Mouse (Mus musculus): ENCODE results near the gene Eif4g2.

The Eif4g2 gene

DNA sequence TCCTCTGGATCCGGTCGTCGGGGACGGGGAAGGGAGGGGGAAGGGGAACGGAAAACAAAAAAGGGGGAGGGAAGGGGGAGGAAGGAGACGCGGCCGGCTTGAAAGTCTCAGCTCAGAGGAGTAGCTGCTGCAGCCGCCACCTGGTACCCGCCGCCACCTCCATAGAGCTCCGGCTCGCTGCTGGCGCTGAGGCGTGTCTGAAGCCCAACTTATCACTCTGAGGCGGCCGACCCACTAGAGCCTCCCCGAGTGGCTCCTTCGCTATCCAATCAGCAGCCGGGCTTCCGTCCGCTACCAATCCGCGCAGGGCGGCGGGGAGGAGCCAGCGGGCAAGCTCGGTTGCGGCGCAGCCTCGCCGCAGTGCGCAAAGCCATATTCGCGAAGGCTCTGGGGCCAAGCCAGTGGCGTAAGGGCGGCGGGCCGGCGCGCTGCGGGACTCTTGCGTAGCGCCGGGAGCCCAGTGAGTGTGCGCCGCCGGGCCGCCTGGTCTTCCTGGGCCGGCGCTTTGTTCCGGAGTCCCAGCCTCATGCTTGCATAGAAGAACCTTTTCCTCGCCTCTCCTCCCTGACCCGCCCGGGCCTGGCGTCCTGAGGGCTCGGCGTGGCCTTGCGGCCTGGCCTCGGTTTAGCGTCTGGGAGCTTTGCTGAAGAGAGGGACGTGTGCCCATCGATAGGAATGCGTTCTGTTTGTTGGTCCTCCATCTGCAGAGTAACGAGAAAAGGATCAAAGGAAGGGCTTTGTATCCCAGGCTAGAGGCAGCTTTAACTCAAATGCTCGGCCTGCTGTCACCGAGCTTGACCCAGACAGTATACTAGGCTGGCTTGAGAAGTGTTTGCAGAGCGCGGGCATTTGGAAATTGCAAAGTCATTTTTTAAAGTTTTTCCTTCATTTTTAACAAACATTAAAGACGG, at the start of gene Eif4g2:
Eif4g2 (minus strand) TSS at position 209 of the 911 bp plus-strand sequence.
- DNase-seq (ENCODE audit: low spot score in 2 of 2), result peak; percentile 99

- no peak for DNase-seq (ENCODE audit: low spot score in 2 of 2)
These were observed 49.8 kb upstream of the Eif4g2 start for GRCm38 (mm10) chr7:111132596-111132995.

- no peak for DNase-seq (ENCODE audit: low spot score in 2 of 2)
These were observed 44.0 kb upstream of the Eif4g2 start for GRCm38 (mm10) chr7:111126636-111127395.

DNA sequence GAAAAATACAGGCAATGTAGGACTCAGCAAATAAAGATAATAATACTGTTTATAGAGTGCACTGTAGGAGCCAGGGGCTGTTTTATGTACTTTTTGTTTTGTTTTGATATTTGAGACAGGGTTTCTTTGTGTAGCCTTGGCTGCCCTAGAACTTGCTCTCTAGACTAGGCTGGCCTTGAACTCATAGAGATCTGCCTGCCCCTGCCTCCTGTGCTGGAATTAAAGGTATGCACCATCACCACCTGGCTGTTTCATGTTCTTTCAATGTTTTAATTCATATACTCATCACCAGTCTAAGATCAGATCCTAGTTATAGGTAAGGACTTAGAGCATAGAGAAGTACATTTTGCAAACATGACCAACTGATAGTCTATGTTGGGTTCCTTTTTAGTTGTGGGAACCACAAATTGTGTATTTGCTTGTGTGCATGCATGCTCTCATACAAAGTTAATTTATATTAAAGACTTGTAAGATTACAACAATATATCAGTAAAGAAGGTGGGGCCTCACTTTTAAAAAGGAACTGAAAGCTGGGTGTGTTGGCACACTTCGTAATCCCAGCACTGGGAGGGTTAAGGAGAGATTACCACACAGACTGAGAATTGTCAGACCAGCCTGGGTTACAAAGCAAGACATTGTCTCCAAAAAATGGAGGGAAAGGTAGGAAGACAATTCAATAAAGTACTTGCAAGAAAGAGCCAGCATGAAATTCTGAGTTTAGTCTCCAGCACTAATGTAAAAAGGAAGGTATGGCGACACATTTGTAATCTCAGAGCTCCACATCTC, 41.1 kb upstream of the Eif4g2 start:
- DNase-seq (ENCODE audit: low spot score in 2 of 2), result no peak

GRCm38 (mm10) chr7:111122531-111123130, 39.8 kb upstream of the Eif4g2 start:
- DNase-seq (ENCODE audit: low spot score in 2 of 2), result peak; percentile 96 to 97

GRCm38 (mm10) chr7:111122084-111122530, 39.3 kb upstream of the Eif4g2 start:
- no peak for DNase-seq (ENCODE audit: low spot score in 2 of 2)

- DNase-seq (ENCODE audit: low spot score in 2 of 2), result peak in 1 of 2 experiments; percentile 6
These were observed 38.7 kb upstream of the Eif4g2 start for GRCm38 (mm10) chr7:111121522-111121921.

- DNase-seq (ENCODE audit: low spot score in 2 of 2), result no peak
These were observed 26.7 kb upstream of the Eif4g2 start for GRCm38 (mm10) chr7:111109561-111109960.

DNA sequence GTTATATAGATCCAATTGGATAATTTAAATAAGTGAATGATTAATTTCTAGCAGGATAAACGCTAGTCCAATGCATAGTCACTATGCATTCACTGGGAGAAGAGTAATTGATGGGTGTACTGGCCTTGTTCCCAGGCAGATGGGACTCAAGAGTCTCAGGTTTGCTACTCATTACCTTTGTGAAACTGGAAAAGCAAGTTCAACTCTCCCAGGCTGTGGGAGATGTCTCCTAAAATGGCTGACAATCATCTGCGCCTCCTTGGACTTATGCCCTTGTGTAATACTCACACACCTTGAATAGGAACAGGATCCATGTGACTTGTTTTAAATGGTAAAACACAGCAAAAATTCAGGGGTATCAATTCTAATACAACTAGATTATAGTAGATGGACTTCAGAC, 26.3 kb upstream of the Eif4g2 start:
- DNase-seq (ENCODE audit: low spot score in 2 of 2), result no peak

GRCm38 (mm10) chr7:111098196-111098595, 15.4 kb upstream of the Eif4g2 start:
- no peak for DNase-seq (ENCODE audit: low spot score in 2 of 2)

- no peak for DNase-seq (ENCODE audit: low spot score in 2 of 2)
These were observed 12.3 kb upstream of the Eif4g2 start for GRCm38 (mm10) chr7:111095169-111095568.

DNA sequence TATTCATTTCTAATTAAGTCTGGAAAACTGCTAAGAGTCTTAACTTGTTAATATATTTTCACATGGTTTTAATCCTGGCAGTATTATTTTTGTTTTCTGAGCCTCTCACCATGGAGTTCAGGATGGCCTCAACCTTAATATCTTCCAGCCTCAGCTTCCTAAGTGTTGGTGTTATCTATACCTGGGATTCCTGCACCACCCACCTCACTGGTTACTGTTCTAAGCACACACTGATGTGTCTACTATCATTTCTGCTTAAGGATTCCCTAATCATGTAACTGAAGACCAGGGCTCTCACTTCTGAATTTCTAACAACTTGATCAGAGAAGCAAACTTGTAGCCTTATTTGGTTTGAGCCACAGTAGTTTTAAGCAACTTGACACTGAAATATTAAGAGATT, 2.3 kb upstream of the Eif4g2 start:
- no peak for DNase-seq (ENCODE audit: low spot score in 2 of 2)

- no peak for DNase-seq (ENCODE audit: low spot score in 2 of 2)
These were observed 1.6 kb upstream of the Eif4g2 start for GRCm38 (mm10) chr7:111084443-111084842.

GRCm38 (mm10) chr7:111083733-111084120, 897 bp upstream of the Eif4g2 start:
- no peak for DNase-seq (ENCODE audit: low spot score in 2 of 2)

DNA sequence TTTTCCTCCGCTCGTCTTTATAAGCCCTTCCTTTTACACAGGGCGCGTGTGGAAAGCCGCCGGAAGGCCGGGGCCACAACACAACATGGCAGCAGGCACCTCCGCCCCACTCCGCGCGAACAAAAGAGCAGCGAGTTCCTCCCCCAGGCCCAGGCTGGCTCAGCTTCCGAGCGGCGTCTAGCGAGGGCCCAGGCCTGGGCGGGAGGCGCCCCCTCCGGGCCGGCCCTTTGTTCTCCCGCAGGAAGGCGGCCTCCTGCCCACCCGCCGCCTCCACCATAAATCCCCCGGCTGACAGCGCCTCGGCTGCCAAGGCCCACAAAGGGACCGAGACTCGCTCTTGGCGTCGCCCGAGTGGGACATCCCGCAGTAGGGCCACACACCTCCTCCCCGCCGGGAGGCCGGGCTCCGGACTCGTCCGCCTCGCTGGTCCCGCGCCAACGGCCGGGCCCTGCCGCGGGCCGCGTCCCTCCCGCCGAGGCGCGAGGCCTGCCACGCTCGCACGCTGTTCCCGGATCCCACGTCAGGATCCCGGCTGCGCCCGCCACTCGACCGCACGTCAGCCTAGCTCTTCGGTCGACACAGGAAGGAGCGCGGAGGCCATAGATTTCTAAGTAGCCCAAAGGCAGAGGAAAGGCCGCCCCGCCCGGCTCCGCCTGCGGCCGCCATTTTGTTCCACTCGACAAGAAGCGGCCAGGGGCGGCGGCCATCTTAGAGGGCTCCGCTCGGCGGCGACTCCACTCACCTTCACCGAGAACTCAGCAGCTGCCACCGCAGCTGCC, 598 bp downstream of the Eif4g2 start:
- DNase-seq (ENCODE audit: low spot score in 2 of 2), result peak; percentile 68 to 76

DNA sequence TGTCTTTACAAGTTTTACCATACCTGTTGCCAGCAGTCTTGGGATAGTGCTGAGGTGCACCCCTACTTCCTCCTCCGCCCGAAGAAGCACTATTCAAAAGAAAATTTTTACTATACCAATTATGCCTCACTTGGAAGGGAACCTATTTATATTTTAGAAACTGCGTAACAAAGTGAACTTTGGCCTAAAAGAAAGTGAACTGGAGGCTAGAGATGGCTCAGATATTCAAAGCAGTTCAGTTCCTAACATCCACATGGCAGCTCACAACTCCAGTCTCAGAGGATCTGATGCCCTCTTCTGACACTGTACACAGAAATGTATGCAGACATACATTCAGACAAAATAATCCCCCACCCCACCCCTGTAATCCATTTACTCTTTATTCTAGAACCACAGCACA, 2.0 kb downstream of the Eif4g2 start:
- no peak for DNase-seq (ENCODE audit: low spot score in 2 of 2)

DNA sequence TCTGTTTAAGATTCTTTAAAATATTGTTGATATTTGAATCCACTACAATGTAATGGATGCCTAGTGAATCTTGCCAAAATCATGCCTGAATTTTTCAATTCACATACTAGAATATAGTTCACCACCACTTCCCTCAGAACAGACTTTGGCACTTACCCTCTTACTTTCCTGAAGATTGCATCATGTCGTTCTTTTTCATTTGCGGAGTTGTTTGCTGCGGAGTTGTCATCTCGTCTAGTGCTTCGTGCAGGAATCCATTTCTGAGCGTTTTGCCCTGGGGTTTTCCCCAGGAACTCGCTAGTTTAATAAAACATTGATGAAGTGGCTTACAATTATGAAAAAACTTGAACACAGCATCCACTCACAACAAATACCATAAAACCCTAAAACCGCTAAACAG, 2.8 kb downstream of the Eif4g2 start:
- DNase-seq (ENCODE audit: low spot score in 2 of 2), result no peak

- DNase-seq (ENCODE audit: low spot score in 2 of 2), result no peak
These were observed 4.6 kb downstream of the Eif4g2 start for GRCm38 (mm10) chr7:111078271-111078670.

DNA sequence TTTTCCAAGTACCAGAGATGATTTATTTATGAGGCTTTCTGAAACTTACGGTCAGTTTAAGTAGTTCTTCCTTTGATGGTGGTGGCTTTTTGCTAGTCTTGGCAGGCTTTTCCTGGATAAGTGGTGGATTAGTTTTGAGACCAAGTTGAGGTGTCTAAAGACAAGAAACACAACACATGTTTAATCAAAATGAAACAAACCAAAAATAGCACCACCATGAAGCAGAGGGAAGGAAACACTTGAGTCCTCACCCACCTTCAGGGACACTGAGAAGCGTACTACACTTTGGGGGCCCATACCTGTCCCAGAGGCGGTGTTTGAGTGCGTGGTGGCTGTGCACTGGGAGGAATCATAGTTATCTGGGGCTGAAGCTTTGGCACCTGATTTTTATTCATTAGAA, 7.5 kb downstream of the Eif4g2 start:
- no peak for DNase-seq (ENCODE audit: low spot score in 2 of 2)

DNA sequence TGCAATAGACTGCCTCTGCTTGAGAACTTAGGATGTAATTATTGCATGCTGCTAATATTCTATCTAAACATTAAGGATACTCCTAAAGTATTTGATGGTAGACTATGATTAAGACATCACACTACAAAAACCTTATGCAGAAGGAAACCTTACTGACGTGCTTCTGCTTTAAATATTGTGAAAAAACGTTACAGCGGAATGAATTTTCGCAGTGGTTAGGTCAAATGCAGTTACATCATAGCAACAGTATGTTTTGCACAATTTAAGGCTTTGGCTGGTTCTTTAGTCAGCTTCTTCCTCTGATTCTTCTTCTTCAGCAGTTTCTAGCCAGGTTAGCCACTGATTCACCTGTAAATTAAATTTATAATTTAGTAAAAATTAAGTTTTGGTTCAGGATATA, 10.4 kb downstream of the Eif4g2 start:
- no peak for DNase-seq (ENCODE audit: low spot score in 2 of 2)

DNA sequence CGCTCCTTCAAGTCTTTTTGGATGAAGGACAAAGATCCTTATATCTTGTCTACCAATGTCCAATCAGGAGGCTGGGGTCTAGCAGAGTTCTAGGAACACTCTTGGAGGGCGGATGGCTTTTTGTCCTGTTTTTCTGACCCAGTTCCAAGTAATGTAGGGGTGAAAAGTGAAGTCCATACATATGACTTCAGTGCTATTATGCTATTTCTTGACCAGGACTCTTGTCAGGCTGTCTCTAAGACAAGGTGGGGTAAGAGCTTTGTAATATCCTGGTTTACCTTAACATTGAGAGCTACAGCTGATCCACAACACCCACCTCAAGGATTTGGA, 12.7 kb downstream of the Eif4g2 start:
- DNase-seq (ENCODE audit: low spot score in 2 of 2), result no peak

Data from right cerebral cortex, postnatal 36 days (tissue).